8 mouse cellular contexts compared by ENCODE assay signal in genomic region chr11:87763988-87764876, GRCm38 (mm10). TPM values are rescaled to one million over a fixed set of nuclear protein-coding genes. Genes with fewer than 3 reads are reported as not detected.
DNase-seq lines count a peak whose midpoint lies in the region; ATAC-seq and TF ChIP-seq lines count a peak whose summit lies in the region.

No protein-coding gene starts in this region.

- peaks cover 31% of the 10 kb centered on the region for H3K4me1 ChIP-seq in forebrain, embryonic 14.5 days (ENCODE audit: control insufficient read depth, insufficient read depth, low read length)
- H3K4me1 ChIP-seq in small intestine, adult 2 months (ENCODE audit: control insufficient read depth, insufficient read depth, insufficient read length, low read length), result peaks cover 3% of the 10 kb centered on the region

- peaks cover 18% of the 10 kb centered on the region; the same call in 1 of the 2 replicates for H3K36me3 ChIP-seq in forebrain, embryonic 14.5 days (ENCODE audit: control insufficient read depth, insufficient read depth, low read length)
- no peaks in the 10 kb centered on the region for H3K36me3 ChIP-seq in small intestine, adult 2 months (ENCODE audit: control insufficient read depth, insufficient read depth, low read length)

- WGBS in forebrain, embryonic 14.5 days, result 1% methylated on average over 63 of the region's 65 CpGs
- 1% methylated on average over 65 of the region's 65 CpGs for WGBS in small intestine, adult 2 months

- peak overlapping the region; percentile 58 for H3K4me3 ChIP-seq in forebrain, embryonic 14.5 days (ENCODE audit: low read depth, low read length)
- peak overlapping the region; percentile 48 for H3K4me3 ChIP-seq in small intestine, adult 2 months (ENCODE audit: low read depth, low read length)

- peak overlapping the region; percentile 82 for H3K9ac ChIP-seq in forebrain, embryonic 14.5 days (ENCODE audit: low read length)

- peak; percentile 46 to 50 for DNase-seq in spleen, adult 18-20 months
- DNase-seq in spleen, adult 12 weeks (ENCODE audit: low spot score), result no peak
- peak; percentile 76 to 83 for DNase-seq in cerebellum, adult 18-20 months
- peak; percentile 57 for DNase-seq in forebrain, embryonic 14.5 days (ENCODE audit: low spot score)
- DNase-seq in kidney, postnatal 4 days, result peak; percentile 51 to 65
- DNase-seq in lung, postnatal 4 days, result peak; percentile 35 to 55
- DNase-seq in urinary bladder, adult 2 months (ENCODE audit: low spot score), result no peak

- peak; percentile 57 for ATAC-seq in forebrain, embryonic 14.5 days

- TF ChIP-seq POLR2A in small intestine, adult 2 months (IDR thresholded peaks at IDR 0.05; ENCODE audit: low read depth, low read length), result no peak

- peaks cover 9% of the 10 kb centered on the region; the same call in 1 of the 2 replicates for H3K27me3 ChIP-seq in forebrain, embryonic 14.5 days (replicated peaks; ENCODE audit: control insufficient read depth, insufficient read depth, low read length)
- peaks cover 36% of the 10 kb centered on the region for H3K27me3 ChIP-seq in small intestine, adult 2 months (ENCODE audit: control insufficient read depth, insufficient read depth, low read length)

- no peaks in the 10 kb centered on the region for H3K9me3 ChIP-seq in forebrain, embryonic 14.5 days (replicated peaks; ENCODE audit: control insufficient read depth, low read length)

- peak overlapping the region; percentile 96 for H3K4me2 ChIP-seq in forebrain, embryonic 14.5 days (ENCODE audit: low read length)

- H3K27ac ChIP-seq in forebrain, embryonic 14.5 days (ENCODE audit: low read depth, low read length), result peak overlapping the region; percentile 66; the same call in 1 of the 2 replicates
- H3K27ac ChIP-seq in small intestine, adult 2 months (ENCODE audit: insufficient read depth, low read depth, low read length), result no peak overlapping the region

- no peak for TF ChIP-seq CTCF in small intestine, adult 2 months (IDR thresholded peaks at IDR 0.05; ENCODE audit: extremely low read depth, insufficient read length, insufficient replicate concordance, low read depth, low read length)

RNA-seq across cellular contexts. Expression of gene Tspoap1, which starts 3.9 kb away (rescaled TPM):
- polyA plus RNA-seq in forebrain, embryonic 14.5 days (2014; fragmentation: Nextera tagmentation; extraction: Ambion mirVana), result 13.5 and 20.2 TPM in 2 replicates
- 0.89 and 1.3 TPM in 2 replicates for polyA plus RNA-seq in small intestine, adult 2 months (2012; rRNA removed)
- 9.7 and 11.4 TPM in 2 replicates for polyA plus RNA-seq in urinary bladder, adult 2 months (2012; rRNA removed)

RNA-seq across cellular contexts. Expression of gene Supt4a, which starts 26.9 kb away (rescaled TPM):
- 160 and 203 TPM in 2 replicates for polyA plus RNA-seq in forebrain, embryonic 14.5 days (2014; fragmentation: Nextera tagmentation; extraction: Ambion mirVana)
- 21.5 and 43.3 TPM in 2 replicates for polyA plus RNA-seq in small intestine, adult 2 months (2012; rRNA removed)
- polyA plus RNA-seq in urinary bladder, adult 2 months (2012; rRNA removed), result 94.2 and 98.4 TPM in 2 replicates

RNA-seq across cellular contexts. Expression of gene Mpo, which starts 29.1 kb away (rescaled TPM):
- 0.22 and 0.23 TPM in 2 replicates for polyA plus RNA-seq in forebrain, embryonic 14.5 days (2014; fragmentation: Nextera tagmentation; extraction: Ambion mirVana)
- 0.08 and 0.14 TPM in 2 replicates for polyA plus RNA-seq in small intestine, adult 2 months (2012; rRNA removed)
- polyA plus RNA-seq in urinary bladder, adult 2 months (2012; rRNA removed), result 0.46 and 1.1 TPM in 2 replicates

Comparison
In these comparisons a context has a peak if more than half of its experiments do, and no peak if none do; other contexts are left out.
1. DNase-seq: peak in spleen, adult 18-20 months (2 of 2), cerebellum, adult 18-20 months (2 of 2), forebrain, embryonic 14.5 days (single experiment), kidney, postnatal 4 days (2 of 2) and lung, postnatal 4 days (2 of 2); none in spleen, adult 12 weeks (single experiment) and urinary bladder, adult 2 months (single experiment).